7 mouse cellular contexts compared by ENCODE assay signal in the genomic region with DNA sequence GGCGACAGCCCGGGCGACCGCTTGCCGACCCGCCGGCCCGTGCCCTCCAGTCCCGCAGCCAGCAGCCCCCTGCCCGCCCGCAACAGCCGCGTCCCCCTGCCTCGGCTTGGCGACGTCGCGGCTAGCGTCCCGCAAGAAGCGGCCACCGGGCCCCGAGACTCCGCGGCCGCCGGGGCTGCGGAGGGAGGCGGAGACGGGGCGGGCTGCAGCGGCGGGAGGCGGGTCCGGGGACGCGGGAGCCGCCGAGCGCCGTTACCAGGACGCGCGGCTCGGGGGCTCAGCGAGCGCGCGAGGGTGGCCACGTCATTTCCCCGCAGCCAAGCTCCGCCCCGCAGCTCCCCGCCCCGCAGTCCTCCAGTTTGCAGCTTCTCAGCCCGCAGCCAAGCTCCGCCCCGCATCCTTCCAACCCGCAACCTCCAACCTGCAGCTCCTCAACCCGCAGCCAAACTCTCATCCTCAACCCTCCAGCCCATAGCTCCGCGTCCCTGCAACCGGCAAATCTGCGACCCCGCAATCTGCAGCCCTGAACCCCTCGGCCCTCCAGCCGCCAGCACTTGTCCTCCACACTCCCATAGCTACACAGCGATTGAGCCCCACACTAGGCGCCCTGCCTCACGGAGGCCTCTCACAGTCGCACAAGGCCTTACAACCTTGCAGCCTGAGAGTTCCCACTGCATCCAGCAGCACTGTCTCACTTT. TPM values are rescaled to one million over a fixed set of nuclear protein-coding genes. Genes with fewer than 3 reads are reported as not detected.
DNase-seq lines count a peak whose midpoint lies in the region; ATAC-seq lines count a peak whose summit lies in the region.

A gene (minus strand): TSS at position 169 of the 698 bp plus-strand sequence.

- peak within 1 kb of the TSS; percentile 70 for H3K9ac ChIP-seq in embryonic facial prominence, embryonic 12.5 days
- H3K9ac ChIP-seq in limb, embryonic 11.5 days (ENCODE audit: low read length) = peak within 1 kb of the TSS; percentile 67
- peak within 1 kb of the TSS; percentile 76 for H3K9ac ChIP-seq in midbrain, embryonic 12.5 days (replicated peaks)

- no peaks in the 10 kb centered on the region for H3K4me1 ChIP-seq in embryonic facial prominence, embryonic 12.5 days
- H3K4me1 ChIP-seq in limb, embryonic 11.5 days (ENCODE audit: control insufficient read depth, insufficient read depth, low read length) = no peaks in the 10 kb centered on the region; the same call in none of the 2 replicates
- peaks cover 9% of the 10 kb centered on the region for H3K4me1 ChIP-seq in midbrain, embryonic 12.5 days

- peak; percentile 86 for ATAC-seq in embryonic facial prominence, embryonic 12.5 days (ENCODE audit: insufficient number of reproducible peaks, insufficient read depth, low FRiP score, low TSS enrichment)
- peak; percentile 80 for ATAC-seq in limb, embryonic 11.5 days (ENCODE audit: insufficient number of reproducible peaks, low FRiP score, low TSS enrichment, low read depth)
- peak; percentile 93 for ATAC-seq in midbrain, embryonic 12.5 days (ENCODE audit: low FRiP score, low read depth)

- no peak within 1 kb of the TSS for H3K27ac ChIP-seq in embryonic facial prominence, embryonic 12.5 days
- H3K27ac ChIP-seq in limb, embryonic 11.5 days (replicated peaks; ENCODE audit: low read depth, low read length) = no peak within 1 kb of the TSS
- H3K27ac ChIP-seq in midbrain, embryonic 12.5 days (replicated peaks) = peak within 1 kb of the TSS; percentile 58

- H3K9me3 ChIP-seq in embryonic facial prominence, embryonic 12.5 days = no peaks in the 10 kb centered on the region
- H3K9me3 ChIP-seq in limb, embryonic 11.5 days (ENCODE audit: control insufficient read depth, low read length) = no peaks in the 10 kb centered on the region
- no peaks in the 10 kb centered on the region for H3K9me3 ChIP-seq in midbrain, embryonic 12.5 days

- peak within 1 kb of the TSS; percentile 79 for H3K4me2 ChIP-seq in embryonic facial prominence, embryonic 12.5 days (replicated peaks)
- H3K4me2 ChIP-seq in limb, embryonic 11.5 days (ENCODE audit: low read depth, severe bottlenecking) = peak within 1 kb of the TSS; percentile 84
- peak within 1 kb of the TSS; percentile 81 for H3K4me2 ChIP-seq in midbrain, embryonic 12.5 days (replicated peaks)

- no peaks in the 10 kb centered on the region for H3K27me3 ChIP-seq in embryonic facial prominence, embryonic 12.5 days
- no peaks in the 10 kb centered on the region for H3K27me3 ChIP-seq in limb, embryonic 11.5 days (ENCODE audit: control insufficient read depth, insufficient read depth, low read length)
- H3K27me3 ChIP-seq in midbrain, embryonic 12.5 days = 0 out of 2 replicates have a peak, but pooled peaks cover 5% of the 10 kb centered on the region
- H3K27me3 ChIP-seq in splenic B cell, adult 2 months (ENCODE audit: control insufficient read depth, insufficient read depth, low read length, poor library complexity, severe bottlenecking) = no peaks in the 10 kb centered on the region; the same call in 1 of the 2 replicates

- H3K4me3 ChIP-seq in embryonic facial prominence, embryonic 12.5 days = peak within 1 kb of the TSS; percentile 85
- peak within 1 kb of the TSS; percentile 73 for H3K4me3 ChIP-seq in limb, embryonic 11.5 days (ENCODE audit: low read depth, low read length)
- peak within 1 kb of the TSS; percentile 87 for H3K4me3 ChIP-seq in midbrain, embryonic 12.5 days

- WGBS in embryonic facial prominence, embryonic 12.5 days = 3% methylated on average over 45 of the region's 71 CpGs
- WGBS in limb, embryonic 11.5 days = 6% methylated on average over 65 of the region's 71 CpGs
- WGBS in midbrain, embryonic 12.5 days = 1% methylated on average over 51 of the region's 71 CpGs

- no peaks in the 10 kb centered on the region for H3K36me3 ChIP-seq in embryonic facial prominence, embryonic 12.5 days
- H3K36me3 ChIP-seq in limb, embryonic 11.5 days (ENCODE audit: control insufficient read depth, insufficient read depth, low read length) = no peaks in the 10 kb centered on the region
- no peaks in the 10 kb centered on the region for H3K36me3 ChIP-seq in midbrain, embryonic 12.5 days
- no peaks in the 10 kb centered on the region for H3K36me3 ChIP-seq in splenic B cell, adult 2 months (ENCODE audit: control insufficient read depth, insufficient read depth, low read length, poor library complexity, severe bottlenecking)

- peak; percentile 98 for DNase-seq in brain, adult 2 months (ENCODE audit: low read depth, low spot score)
- DNase-seq in heart, adult 8-10 months (ENCODE audit: low spot score) = peak; percentile 29
- DNase-seq in kidney, adult 8-10 months = peak; percentile 71 to 72
- DNase-seq in limb, embryonic 11.5 days (ENCODE audit: low spot score) = peak; percentile 69
- peak; percentile 1 for DNase-seq in splenic B cell, adult 2 months (ENCODE audit: low read depth, low spot score)

RNA-seq across cellular contexts. Expression of the gene that starts here (rescaled TPM):
- polyA plus RNA-seq in embryonic facial prominence, embryonic 12.5 days (2016; fragmentation: Nextera tagmentation; extraction: Ambion mirVana) = 6.6 and 8.4 TPM in 2 replicates
- total RNA-seq in heart, adult 8-10 months (2022) = 1 to 10 TPM in 1 of 4 experiments, under 1 TPM in 3; 0.40 to 2.0 (median 0.71) TPM
- 5.1 and 5.7 TPM in 2 replicates for polyA plus RNA-seq in limb, embryonic 11.5 days (2014; fragmentation: Nextera tagmentation; extraction: Ambion mirVana)
- 8.3 and 9.0 TPM in 2 replicates for polyA plus RNA-seq in midbrain, embryonic 12.5 days (2016; fragmentation: Nextera tagmentation; extraction: Ambion mirVana)

Comparison
In these comparisons a context has a peak if more than half of its experiments do, and no peak if none do; other contexts are left out.
1. DNase-seq: peak in every context shown above with its lines; median percentile 98 in brain, adult 2 months; 72 in kidney, adult 8-10 months; 69 in limb, embryonic 11.5 days; 29 in heart, adult 8-10 months; 1 in splenic B cell, adult 2 months.